Mouse (Mus musculus) kidney, adult 18-20 months (tissue): ENCODE data around the gene Srms.
"Not testable (repeated sequence)": the region's sequence is repeated elsewhere in the genome, so short reads cannot be mapped to it uniquely, and the experiment has no call there.

Source experiments
- DNase-seq: peaks from one replicate; pipeline ENCODE4 v3.0.0; 2021

The Srms gene

GRCm38 (mm10) chr2:181218881-181219485 lies 6.0 kb upstream of the Srms start:
- no peak for DNase-seq

GRCm38 (mm10) chr2:181216037-181216436 lies 3.1 kb upstream of the Srms start:
- DNase-seq, result no peak

DNA sequence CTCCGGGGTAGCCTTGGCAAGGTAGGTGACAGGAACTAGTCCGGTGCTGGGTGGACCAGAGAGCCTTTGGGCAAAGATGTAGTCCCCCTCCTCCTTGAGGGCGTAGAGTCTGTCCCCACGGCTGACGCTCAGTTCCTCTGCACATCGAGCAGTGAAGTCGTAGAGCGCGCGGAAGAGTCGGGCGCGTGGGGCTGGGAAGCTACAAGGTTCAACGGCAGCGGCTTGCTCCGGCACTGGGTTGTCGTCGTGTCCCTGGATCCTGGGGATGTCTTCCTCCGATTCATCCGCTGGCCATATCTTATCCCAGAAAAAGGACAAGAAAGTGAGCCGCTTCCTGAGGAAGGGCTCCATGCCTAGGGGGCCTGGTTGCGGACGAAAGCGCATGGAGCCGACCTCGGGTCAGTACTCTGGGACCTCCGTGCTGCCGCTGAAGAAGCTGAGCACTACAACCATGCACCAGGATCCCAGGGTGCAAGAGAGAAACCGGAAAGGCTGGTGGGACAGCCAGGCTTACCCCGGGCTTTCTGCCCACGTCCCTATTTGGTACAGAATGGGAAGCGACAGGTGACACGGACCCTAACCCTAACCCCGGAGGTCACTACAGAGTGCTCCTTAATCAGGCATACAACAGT lies 480 bp downstream of the Srms start:
- peak; percentile 19 for DNase-seq

GRCm38 (mm10) chr2:181206118-181206517 lies 6.9 kb downstream of the Srms start:
- no peak for DNase-seq

DNA sequence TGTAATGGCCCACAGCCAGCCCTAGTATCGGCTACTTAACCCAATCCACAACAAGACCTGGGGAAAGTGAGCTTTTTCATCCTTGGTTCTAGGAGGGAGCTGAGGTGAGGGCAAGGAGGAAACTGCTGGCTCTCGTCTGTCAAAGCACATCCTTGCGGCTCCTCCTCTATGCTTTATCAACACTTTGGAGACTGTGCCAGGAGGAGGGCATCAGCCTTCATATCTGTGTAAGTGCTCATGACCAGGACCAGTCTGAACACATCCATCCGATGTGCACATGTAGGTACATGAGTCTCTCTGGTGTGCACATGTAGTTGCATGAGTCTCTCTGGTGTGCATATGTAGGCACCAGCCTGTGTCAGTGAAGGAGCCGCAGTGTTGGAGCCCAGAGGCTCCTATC lies 7.3 kb downstream of the Srms start:
- DNase-seq, result no peak

DNA sequence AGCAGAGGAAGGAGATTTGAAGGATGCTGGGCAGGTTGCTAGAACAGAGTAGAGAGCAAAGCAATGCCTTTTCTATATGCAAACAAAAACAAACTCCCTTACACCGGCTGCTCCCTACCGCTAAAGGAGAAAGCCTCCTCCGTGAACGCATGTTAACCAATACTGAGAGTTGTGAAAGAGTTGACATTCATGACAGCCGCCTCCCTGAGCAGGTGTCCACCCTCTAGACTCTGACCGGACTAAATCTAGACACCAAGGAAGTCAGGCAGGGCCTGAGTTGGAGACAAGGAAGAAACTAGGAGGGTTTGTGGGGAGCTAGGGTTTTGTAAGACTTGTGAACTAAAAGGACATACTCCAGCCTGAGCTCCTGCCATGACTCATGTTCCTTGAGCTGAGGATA lies 10.1 kb downstream of the Srms start:
- no peak for DNase-seq

GRCm38 (mm10) chr2:181202422-181202821 lies 10.6 kb downstream of the Srms start, which contains the start of gene Ptk6:
Ptk6 (minus strand) TSS chr2:181202789.
- DNase-seq, result no peak

GRCm38 (mm10) chr2:181201606-181202005 lies 11.4 kb downstream of the Srms start:
- DNase-seq, result no peak

DNA sequence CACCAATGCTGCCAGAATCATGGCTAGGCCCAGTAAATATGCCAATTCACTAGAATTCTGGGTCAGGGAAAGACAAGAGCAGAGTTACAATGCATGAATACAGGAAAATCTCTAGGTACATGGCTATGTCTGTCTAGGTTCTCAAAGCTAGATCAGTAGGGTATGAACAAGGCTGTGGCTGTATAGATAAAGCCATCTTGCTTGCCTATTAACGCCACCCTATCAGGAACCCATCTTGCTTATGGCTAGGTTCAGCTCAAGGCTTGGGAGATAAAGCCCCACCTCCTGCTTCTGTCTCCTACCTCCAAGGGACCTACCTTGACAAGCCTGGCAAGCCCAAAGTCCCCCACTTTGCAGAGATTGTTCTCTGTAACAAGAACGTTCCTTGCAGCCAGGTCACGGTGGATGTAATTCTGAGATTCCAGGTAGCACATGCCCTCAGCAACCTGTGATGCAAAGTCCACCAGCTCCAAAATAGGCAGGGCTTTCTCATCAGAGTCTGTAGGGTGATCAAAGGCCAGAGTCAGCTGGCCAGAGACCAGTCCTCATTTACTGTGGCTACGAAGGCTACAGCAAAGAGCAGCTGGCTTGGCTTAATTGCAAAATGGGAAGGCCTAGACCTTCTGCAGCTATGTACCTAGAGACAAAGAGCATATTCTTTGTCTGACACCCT lies 16.2 kb downstream of the Srms start:
- peak; percentile 57 for DNase-seq

- DNase-seq, result no peak
Measured at GRCm38 (mm10) chr2:181193044-181193443, 19.9 kb downstream of the Srms start.

GRCm38 (mm10) chr2:181191936-181192335 lies 21.0 kb downstream of the Srms start:
- DNase-seq, result no peak

DNA sequence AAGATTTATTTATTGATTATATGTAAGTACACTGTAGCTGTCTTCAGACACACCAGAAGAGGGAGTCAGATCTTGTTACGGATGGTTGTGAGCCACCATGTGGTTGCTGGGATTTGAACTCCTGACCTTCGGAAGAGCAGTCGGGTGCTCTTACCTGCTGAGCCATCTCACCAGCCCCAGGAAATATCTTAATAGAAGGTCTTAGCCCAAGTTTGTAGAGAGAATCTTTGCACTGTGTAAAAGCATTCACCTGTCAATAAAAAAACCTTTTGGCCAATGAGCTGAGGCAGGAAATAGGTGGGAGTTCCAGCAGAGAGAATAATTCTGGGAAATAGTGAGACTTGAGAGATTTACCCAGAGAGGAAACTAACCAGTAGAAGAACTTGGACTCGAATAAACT lies 21.6 kb downstream of the Srms start:
- DNase-seq, result not testable (repeated sequence)

GRCm38 (mm10) chr2:181189321-181189720 lies 23.7 kb downstream of the Srms start:
- DNase-seq, result no peak

DNA sequence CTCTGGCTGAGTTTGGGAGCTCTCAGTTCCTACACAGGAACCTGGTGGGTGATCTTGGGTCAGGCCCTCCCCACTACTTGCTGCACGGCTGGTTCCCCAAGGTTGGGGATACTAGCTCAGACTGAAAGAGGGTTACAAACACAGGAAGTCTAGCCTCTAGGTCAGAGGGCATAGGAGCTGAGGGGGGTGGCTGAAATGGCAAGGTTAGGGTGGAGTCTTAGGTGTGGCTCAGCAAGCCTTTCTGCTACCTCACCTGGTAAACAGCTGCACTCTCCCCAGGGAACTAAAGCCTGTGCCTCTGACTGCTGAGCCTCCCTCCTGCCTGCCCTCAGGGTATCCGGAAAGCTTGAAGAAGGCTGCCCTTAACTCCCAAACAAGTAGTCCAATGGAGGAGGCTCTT lies 24.3 kb downstream of the Srms start:
- DNase-seq, result no peak

DNA sequence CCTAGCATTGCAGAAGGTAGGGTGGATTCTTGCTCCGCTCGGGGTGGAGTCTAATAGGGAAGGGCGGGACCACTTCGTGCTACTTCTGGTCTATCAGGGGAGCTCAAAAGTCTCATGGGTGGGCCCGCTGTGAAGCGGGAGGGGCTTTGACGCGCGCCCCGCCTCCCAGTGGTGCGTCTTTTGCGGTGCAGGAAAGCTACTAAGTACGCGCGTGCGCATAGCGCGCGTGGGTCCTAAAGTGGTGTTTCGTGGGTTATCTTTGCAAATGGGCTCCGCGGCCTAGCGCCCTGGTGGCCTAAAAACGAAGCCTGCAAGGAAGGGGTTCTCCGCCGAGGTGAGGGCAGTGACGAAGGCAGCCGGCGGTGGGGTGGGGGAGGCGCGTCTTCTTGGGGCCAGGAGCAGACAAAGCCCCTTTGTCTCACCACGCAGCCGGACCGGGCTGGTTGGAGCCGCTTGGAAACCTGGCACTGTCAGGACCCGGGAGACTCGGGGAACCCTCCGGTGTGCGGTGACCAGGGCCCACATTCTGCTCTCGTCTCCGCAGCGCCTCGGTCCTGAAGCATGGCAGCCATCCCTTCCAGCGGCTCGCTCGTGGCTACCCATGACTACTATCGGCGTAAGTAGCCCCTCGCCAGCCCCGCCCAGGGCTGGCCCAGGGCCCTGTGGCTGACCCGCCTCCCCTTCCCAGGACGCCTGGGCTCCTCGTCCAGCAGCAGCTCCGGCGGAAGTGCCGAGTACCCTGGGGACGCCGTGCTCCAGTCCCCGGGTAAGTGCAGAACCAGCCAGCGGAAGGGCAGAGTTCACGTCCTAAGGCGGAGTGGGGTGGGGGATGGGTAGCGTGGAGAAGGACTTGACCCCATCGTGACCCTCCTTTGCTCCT lies 25.6 kb downstream of the Srms start, which contains the start of gene Ppdpf:
TSS of gene Ppdpf (plus strand) at position 127 of the 880 bp plus-strand sequence.
- DNase-seq, result peak; percentile 94

DNA sequence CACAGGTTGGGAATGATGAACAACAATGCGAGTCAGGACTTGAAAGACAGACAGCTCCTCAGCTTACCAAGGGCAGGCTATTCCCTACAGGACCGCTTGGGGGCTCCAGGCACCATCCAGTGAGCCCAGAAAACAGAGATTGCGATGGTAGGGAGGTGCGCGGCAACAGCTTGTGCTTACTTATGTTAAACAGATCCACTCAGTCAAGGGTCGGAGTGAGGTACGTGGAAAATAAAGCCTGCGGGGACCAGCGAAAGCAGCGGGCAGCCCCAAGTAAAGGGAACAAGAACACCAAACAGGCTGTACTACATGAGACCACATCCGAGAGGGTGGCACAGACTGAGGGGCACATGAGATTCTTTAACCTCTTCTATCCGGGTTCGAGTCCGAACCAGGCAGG lies 26.4 kb downstream of the Srms start:
- DNase-seq, result peak; percentile 91

GRCm38 (mm10) chr2:181180898-181181297 lies 32.1 kb downstream of the Srms start:
- no peak for DNase-seq

- DNase-seq, result no peak
Measured at GRCm38 (mm10) chr2:181178471-181178870, 34.5 kb downstream of the Srms start.

DNA sequence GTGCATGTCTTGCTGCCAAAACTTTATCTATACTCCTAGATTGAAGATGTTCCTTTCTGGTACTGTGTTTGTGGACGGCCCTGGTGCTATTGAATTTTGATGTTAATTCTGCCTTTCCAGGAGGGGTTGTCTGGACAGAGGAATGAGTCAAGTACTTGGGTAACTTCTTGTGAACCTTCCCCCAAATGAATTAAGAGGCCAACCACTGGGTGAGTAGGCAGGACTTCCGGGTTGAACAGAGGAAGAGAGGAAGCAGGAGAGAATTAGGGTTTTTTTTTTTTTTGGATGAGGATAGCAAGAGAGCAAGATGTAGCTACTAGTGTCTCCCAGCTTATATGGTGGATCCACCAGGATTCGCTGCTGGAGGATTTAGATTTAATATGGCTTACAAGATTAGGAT lies 35.0 kb downstream of the Srms start:
- DNase-seq, result no peak

GRCm38 (mm10) chr2:181174646-181175045 lies 38.3 kb downstream of the Srms start:
- no peak for DNase-seq

- DNase-seq, result no peak
Measured at GRCm38 (mm10) chr2:181166469-181166868, 46.5 kb downstream of the Srms start.

DNA sequence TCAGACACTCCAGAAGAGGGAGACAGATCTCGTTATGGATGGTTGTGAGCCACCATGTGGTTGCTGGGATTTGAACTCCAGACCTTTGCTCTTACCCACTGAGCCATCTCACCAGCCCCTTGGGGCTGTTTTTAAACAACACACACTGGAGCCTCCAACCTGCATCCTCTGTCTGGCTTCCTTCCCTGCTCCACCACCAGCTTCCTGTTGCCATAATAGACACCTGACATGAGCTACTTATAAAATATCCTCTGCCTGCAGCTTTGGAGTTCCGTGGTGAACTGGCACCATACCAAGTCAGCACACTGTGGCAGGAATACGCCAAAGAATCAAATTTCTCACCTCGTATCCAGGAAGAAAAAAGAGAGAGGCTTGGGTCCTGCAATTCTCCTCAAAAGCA lies 52.2 kb downstream of the Srms start:
- no peak for DNase-seq

DNA sequence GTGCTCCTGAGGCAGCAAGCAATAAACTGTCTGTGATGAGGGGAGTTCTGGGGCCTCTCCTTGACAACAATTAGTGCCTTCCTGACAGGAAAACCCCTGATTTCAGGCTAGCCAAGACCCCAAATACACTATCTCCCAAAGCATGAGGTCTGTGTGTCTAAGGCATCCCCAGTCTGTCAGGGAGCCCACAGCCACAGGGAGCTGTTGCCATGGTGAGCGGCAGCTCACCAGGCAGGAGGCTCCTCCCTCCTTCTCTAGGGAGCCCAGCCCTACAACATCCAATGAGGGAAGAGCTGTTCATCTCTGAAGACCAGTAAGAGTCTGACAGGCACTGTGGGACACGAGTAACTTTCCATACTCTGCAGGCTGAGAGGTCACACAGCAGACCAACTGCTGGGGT lies 53.2 kb downstream of the Srms start:
- DNase-seq, result no peak
